Mouse (Mus musculus): Measurements from ENCODE around the gene Atp5d. TPM values are rescaled to one million over a fixed set of nuclear protein-coding genes. Genes with fewer than 3 reads are reported as not detected.

Atp5d gene
- total and polyA plus RNA-seq, 2 experiments from 2014 or later, result 972 to 1,858 TPM

GRCm38 (mm10) chr10:80189999-80190398 lies 51.6 kb downstream of the Atp5d start:
- H3K9ac ChIP-seq (replicated peaks; ENCODE audit: low read depth, low read length), result peak overlapping the region; percentile 45; the same call in 1 of the 2 replicates
- no peak for ATAC-seq (ENCODE audit: insufficient read depth, low read depth)
- H3K27ac ChIP-seq (ENCODE audit: low read depth), result no peak overlapping the region
- H3K4me1 ChIP-seq (ENCODE audit: control insufficient read depth, insufficient read depth), result peaks cover 12% of the 10 kb centered on the region
- no peak for TF ChIP-seq CTCF (IDR thresholded peaks at IDR 0.05; ENCODE audit: low read depth)
- no peak for DNase-seq (ENCODE audit: low spot score)
- 10% methylated on average over 21 of the region's 21 CpGs for WGBS
- peaks cover 54% of the 10 kb centered on the region for H3K27me3 ChIP-seq (ENCODE audit: control insufficient read depth, insufficient read depth, low read length)
- peak overlapping the region; percentile 44 for H3K4me3 ChIP-seq (ENCODE audit: low read depth, low read length)
- no peaks in the 10 kb centered on the region for H3K9me3 ChIP-seq (replicated peaks; ENCODE audit: control insufficient read depth, low read length)
- peak overlapping the region; percentile 64 for H3K4me2 ChIP-seq (ENCODE audit: low read depth, low read length)
- no peaks in the 10 kb centered on the region for H3K36me3 ChIP-seq (replicated peaks; ENCODE audit: control insufficient read depth, insufficient read depth, low read length)

GRCm38 (mm10) chr10:80190491-80191051 lies 52.1 kb downstream of the Atp5d start:
- Histone ChIP-seq H3K4me2 (ENCODE audit: low read depth, low read length) (peak overlapping the region; percentile 64), H3K4me1 (ENCODE audit: control insufficient read depth, insufficient read depth) (peaks cover 12% of the 10 kb centered on the region), H3K27me3 (ENCODE audit: control insufficient read depth, insufficient read depth, low read length) (peaks cover 54% of the 10 kb centered on the region), H3K4me3 (ENCODE audit: low read depth, low read length) (peak overlapping the region; percentile 44), H3K27ac (ENCODE audit: low read depth) (no peak overlapping the region), H3K9ac (replicated peaks; ENCODE audit: low read depth, low read length) (peak overlapping the region; percentile 45), H3K9me3 (replicated peaks; ENCODE audit: control insufficient read depth, low read length) (no peaks in the 10 kb centered on the region), H3K36me3 (replicated peaks; ENCODE audit: control insufficient read depth, insufficient read depth, low read length) (no peaks in the 10 kb centered on the region)
- WGBS, result under 1% methylated on average over 47 of the region's 48 CpGs
- TF ChIP-seq CTCF (IDR thresholded peaks at IDR 0.05; ENCODE audit: low read depth) (no peak), EP300 (IDR thresholded peaks at IDR 0.05; ENCODE audit: low read depth) (no peak)
- DNase-seq (ENCODE audit: low spot score) (no peak), ATAC-seq (ENCODE audit: insufficient read depth, low read depth) (peak; percentile 59; the same call in 1 of the 2 replicates)

- Histone ChIP-seq H3K4me2 (ENCODE audit: low read depth, low read length) (no peak overlapping the region), H3K27me3 (ENCODE audit: control insufficient read depth, insufficient read depth, low read length) (peaks cover 33% of the 10 kb centered on the region)
- no peak for TF ChIP-seq EP300 (IDR thresholded peaks at IDR 0.05; ENCODE audit: low read depth)
- no peak for TF ChIP-seq CTCF (IDR thresholded peaks at IDR 0.05; ENCODE audit: low read depth)
Observed at GRCm38 (mm10) chr10:80193976-80194375, 55.5 kb downstream of the Atp5d start.

DNA sequence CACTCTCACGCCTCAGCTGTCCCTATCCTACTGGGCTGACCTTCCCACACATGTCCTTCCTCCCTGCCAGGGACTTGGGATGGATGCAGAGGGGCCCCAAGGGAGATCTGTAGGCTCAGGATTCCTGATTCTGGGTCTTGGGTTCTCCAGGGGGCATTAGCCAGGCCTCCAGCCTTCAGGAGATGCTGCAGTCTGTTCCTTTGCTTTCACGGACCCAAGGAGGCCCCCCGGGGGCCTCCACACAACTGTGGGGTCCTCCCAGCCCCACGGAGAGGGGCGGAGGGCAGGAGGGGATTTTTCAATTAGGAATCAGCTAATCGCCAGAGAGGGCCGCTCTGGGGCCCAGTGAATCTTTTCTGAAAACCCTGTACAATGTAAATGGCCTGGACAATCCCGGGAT lies 56.0 kb downstream of the Atp5d start:
- TF ChIP-seq EP300 (IDR thresholded peaks at IDR 0.05; ENCODE audit: low read depth) (no peak), CTCF (IDR thresholded peaks at IDR 0.05; ENCODE audit: low read depth) (no peak)
- H3K27me3 ChIP-seq (ENCODE audit: control insufficient read depth, insufficient read depth, low read length), result peaks cover 31% of the 10 kb centered on the region
- 70% methylated on average over 8 of the region's 8 CpGs for WGBS
- peaks cover 12% of the 10 kb centered on the region for H3K4me1 ChIP-seq (ENCODE audit: control insufficient read depth, insufficient read depth)
- H3K9ac ChIP-seq (replicated peaks; ENCODE audit: low read depth, low read length), result no peak overlapping the region
- no peak overlapping the region for H3K4me2 ChIP-seq (ENCODE audit: low read depth, low read length)
- no peak for ATAC-seq (ENCODE audit: insufficient read depth, low read depth)
- H3K4me3 ChIP-seq (ENCODE audit: low read depth, low read length), result no peak overlapping the region
- H3K9me3 ChIP-seq (replicated peaks; ENCODE audit: control insufficient read depth, low read length), result no peaks in the 10 kb centered on the region
- DNase-seq (ENCODE audit: low spot score), result no peak
- H3K36me3 ChIP-seq (replicated peaks; ENCODE audit: control insufficient read depth, insufficient read depth, low read length), result no peaks in the 10 kb centered on the region
- no peak overlapping the region for H3K27ac ChIP-seq (ENCODE audit: low read depth)

More at GRCm38 (mm10) chr10:80193976-80194375, 55.5 kb downstream of the Atp5d start:
- Histone ChIP-seq H3K9ac (replicated peaks; ENCODE audit: low read depth, low read length) (no peak overlapping the region), H3K36me3 (replicated peaks; ENCODE audit: control insufficient read depth, insufficient read depth, low read length) (no peaks in the 10 kb centered on the region), H3K4me3 (ENCODE audit: low read depth, low read length) (no peak overlapping the region), H3K4me1 (ENCODE audit: control insufficient read depth, insufficient read depth) (peaks cover 12% of the 10 kb centered on the region), H3K27ac (ENCODE audit: low read depth) (no peak overlapping the region), H3K9me3 (replicated peaks; ENCODE audit: control insufficient read depth, low read length) (no peaks in the 10 kb centered on the region)
- DNase-seq (ENCODE audit: low spot score) (no peak), ATAC-seq (ENCODE audit: insufficient read depth, low read depth) (no peak)
- WGBS, result 54% methylated on average over 6 of the region's 6 CpGs

Other genes with a start within 250 kb of the Atp5d start
Only the 30 nearest of the 33 such genes appear.
- gene Gm26602, start 227.8 kb upstream of the Atp5d start, total RNA-seq (2014; rRNA removed; ENCODE audit: low replicate concordance), result not detected in 2 replicates
- gene Gm26602, start 227.8 kb upstream of the Atp5d start, polyA plus RNA-seq (2015; fragmentation: Nextera tagmentation; extraction: Ambion mirVana), result 4.0 and 6.0 TPM in 2 replicates
- gene Kiss1r, start 221.7 kb upstream of the Atp5d start, total RNA-seq (2014; rRNA removed; ENCODE audit: low replicate concordance), result not detected in 2 replicates
- gene Kiss1r, start 221.7 kb upstream of the Atp5d start, polyA plus RNA-seq (2015; fragmentation: Nextera tagmentation; extraction: Ambion mirVana), result 0.45 and 0.57 TPM in 2 replicates
- gene R3hdm4, start 217.4 kb upstream of the Atp5d start, total RNA-seq (2014; rRNA removed; ENCODE audit: low replicate concordance), result 40.9 and 58.4 TPM in 2 replicates
- 104 and 107 TPM in 2 replicates for gene R3hdm4, start 217.4 kb upstream of the Atp5d start, polyA plus RNA-seq (2015; fragmentation: Nextera tagmentation; extraction: Ambion mirVana)
- 5.3 and 5.6 TPM in 2 replicates for gene Arid3a, start 211.6 kb upstream of the Atp5d start, total RNA-seq (2014; rRNA removed; ENCODE audit: low replicate concordance)
- gene Arid3a, start 211.6 kb upstream of the Atp5d start, polyA plus RNA-seq (2015; fragmentation: Nextera tagmentation; extraction: Ambion mirVana), result 0.65 and 0.77 TPM in 2 replicates
- 29.3 and 51.5 TPM in 2 replicates for gene Wdr18, start 178.5 kb upstream of the Atp5d start, total RNA-seq (2014; rRNA removed; ENCODE audit: low replicate concordance)
- gene Wdr18, start 178.5 kb upstream of the Atp5d start, polyA plus RNA-seq (2015; fragmentation: Nextera tagmentation; extraction: Ambion mirVana), result 54.3 and 58.4 TPM in 2 replicates
- not detected in 2 replicates for gene Grin3b, start 167.9 kb upstream of the Atp5d start, total RNA-seq (2014; rRNA removed; ENCODE audit: low replicate concordance)
- gene Grin3b, start 167.9 kb upstream of the Atp5d start, polyA plus RNA-seq (2015; fragmentation: Nextera tagmentation; extraction: Ambion mirVana), result 0.29 and 0.34 TPM in 2 replicates
- gene Tmem259, start 154.3 kb upstream of the Atp5d start, total RNA-seq (2014; rRNA removed; ENCODE audit: low replicate concordance), result 162 and 182 TPM in 2 replicates
- 18.0 and 18.1 TPM in 2 replicates for gene Tmem259, start 154.3 kb upstream of the Atp5d start, polyA plus RNA-seq (2015; fragmentation: Nextera tagmentation; extraction: Ambion mirVana)
- gene Cnn2, start 150.0 kb upstream of the Atp5d start, total RNA-seq (2014; rRNA removed; ENCODE audit: low replicate concordance), result 142 and 158 TPM in 2 replicates
- gene Cnn2, start 150.0 kb upstream of the Atp5d start, polyA plus RNA-seq (2015; fragmentation: Nextera tagmentation; extraction: Ambion mirVana), result 126 and 149 TPM in 2 replicates
- 10.4 and 11.4 TPM in 2 replicates for gene Abca7, start 142.1 kb upstream of the Atp5d start, total RNA-seq (2014; rRNA removed; ENCODE audit: low replicate concordance)
- 1.9 TPM in 2 replicates for gene Abca7, start 142.1 kb upstream of the Atp5d start, polyA plus RNA-seq (2015; fragmentation: Nextera tagmentation; extraction: Ambion mirVana)
- 3.9 and 11.0 TPM in 2 replicates for gene Arhgap45, start 122.0 kb upstream of the Atp5d start, total RNA-seq (2014; rRNA removed; ENCODE audit: low replicate concordance)
- 1.9 TPM in 2 replicates for gene Arhgap45, start 122.0 kb upstream of the Atp5d start, polyA plus RNA-seq (2015; fragmentation: Nextera tagmentation; extraction: Ambion mirVana)
- 70.6 and 106 TPM in 2 replicates for gene Polr2e, start 98.8 kb upstream of the Atp5d start, total RNA-seq (2014; rRNA removed; ENCODE audit: low replicate concordance)
- 120 and 123 TPM in 2 replicates for gene Polr2e, start 98.8 kb upstream of the Atp5d start, polyA plus RNA-seq (2015; fragmentation: Nextera tagmentation; extraction: Ambion mirVana)
- 490 and 500 TPM in 2 replicates for gene Gpx4, start 91.5 kb upstream of the Atp5d start, total RNA-seq (2014; rRNA removed; ENCODE audit: low replicate concordance)
- 874 and 900 TPM in 2 replicates for gene Gpx4, start 91.5 kb upstream of the Atp5d start, polyA plus RNA-seq (2015; fragmentation: Nextera tagmentation; extraction: Ambion mirVana)
- gene Sbno2, start 33.1 kb upstream of the Atp5d start, total RNA-seq (2014; rRNA removed; ENCODE audit: low replicate concordance), result 21.1 and 22.0 TPM in 2 replicates
- gene Sbno2, start 33.1 kb upstream of the Atp5d start, polyA plus RNA-seq (2015; fragmentation: Nextera tagmentation; extraction: Ambion mirVana), result 5.9 and 6.3 TPM in 2 replicates
- gene Stk11, start 22.8 kb upstream of the Atp5d start, total RNA-seq (2014; rRNA removed; ENCODE audit: low replicate concordance), result 40.3 and 57.4 TPM in 2 replicates
- gene Stk11, start 22.8 kb upstream of the Atp5d start, polyA plus RNA-seq (2015; fragmentation: Nextera tagmentation; extraction: Ambion mirVana), result 10.6 and 10.8 TPM in 2 replicates
- gene Cbarp, start 2.2 kb downstream of the Atp5d start, total RNA-seq (2014; rRNA removed; ENCODE audit: low replicate concordance), result 2.8 and 5.9 TPM in 2 replicates
- gene Cbarp, start 2.2 kb downstream of the Atp5d start, polyA plus RNA-seq (2015; fragmentation: Nextera tagmentation; extraction: Ambion mirVana), result 1.0 and 1.1 TPM in 2 replicates
- gene Midn, start 9.6 kb downstream of the Atp5d start, total RNA-seq (2014; rRNA removed; ENCODE audit: low replicate concordance), result 100 and 122 TPM in 2 replicates
- gene Midn, start 9.6 kb downstream of the Atp5d start, polyA plus RNA-seq (2015; fragmentation: Nextera tagmentation; extraction: Ambion mirVana), result 12.4 and 15.8 TPM in 2 replicates
- 121 and 163 TPM in 2 replicates for gene Cirbp, start 27.4 kb downstream of the Atp5d start, total RNA-seq (2014; rRNA removed; ENCODE audit: low replicate concordance)
- gene Cirbp, start 27.4 kb downstream of the Atp5d start, polyA plus RNA-seq (2015; fragmentation: Nextera tagmentation; extraction: Ambion mirVana), result 208 and 330 TPM in 2 replicates
- gene 1600002K03Rik, start 34.3 kb downstream of the Atp5d start, total RNA-seq (2014; rRNA removed; ENCODE audit: low replicate concordance), result 0.66 and 8.9 TPM in 2 replicates
- gene 1600002K03Rik, start 34.3 kb downstream of the Atp5d start, polyA plus RNA-seq (2015; fragmentation: Nextera tagmentation; extraction: Ambion mirVana), result 4.6 and 5.7 TPM in 2 replicates
- 2.4 and 3.0 TPM in 2 replicates for gene Efna2, start 40.9 kb downstream of the Atp5d start, total RNA-seq (2014; rRNA removed; ENCODE audit: low replicate concordance)
- gene Efna2, start 40.9 kb downstream of the Atp5d start, polyA plus RNA-seq (2015; fragmentation: Nextera tagmentation; extraction: Ambion mirVana), result 3.3 and 3.7 TPM in 2 replicates
- gene Mum1, start 87.8 kb downstream of the Atp5d start, total RNA-seq (2014; rRNA removed; ENCODE audit: low replicate concordance), result 41.4 and 59.7 TPM in 2 replicates
- gene Mum1, start 87.8 kb downstream of the Atp5d start, polyA plus RNA-seq (2015; fragmentation: Nextera tagmentation; extraction: Ambion mirVana), result 18.4 and 22.9 TPM in 2 replicates
- gene Ndufs7, start 110.5 kb downstream of the Atp5d start, total RNA-seq (2014; rRNA removed; ENCODE audit: low replicate concordance), result 838 and 847 TPM in 2 replicates
- gene Ndufs7, start 110.5 kb downstream of the Atp5d start, polyA plus RNA-seq (2015; fragmentation: Nextera tagmentation; extraction: Ambion mirVana), result 1,203 and 1,284 TPM in 2 replicates
- 27.2 and 27.7 TPM in 2 replicates for gene Gamt, start 122.4 kb downstream of the Atp5d start, total RNA-seq (2014; rRNA removed; ENCODE audit: low replicate concordance)
- gene Gamt, start 122.4 kb downstream of the Atp5d start, polyA plus RNA-seq (2015; fragmentation: Nextera tagmentation; extraction: Ambion mirVana), result 22.8 and 25.7 TPM in 2 replicates
- gene Dazap1, start 122.9 kb downstream of the Atp5d start, total RNA-seq (2014; rRNA removed; ENCODE audit: low replicate concordance), result 88.9 and 96.2 TPM in 2 replicates
- 24.8 and 30.3 TPM in 2 replicates for gene Dazap1, start 122.9 kb downstream of the Atp5d start, polyA plus RNA-seq (2015; fragmentation: Nextera tagmentation; extraction: Ambion mirVana)
- gene Rps15, start 153.8 kb downstream of the Atp5d start, total RNA-seq (2014; rRNA removed; ENCODE audit: low replicate concordance), result 1,030 and 1,317 TPM in 2 replicates
- gene Rps15, start 153.8 kb downstream of the Atp5d start, polyA plus RNA-seq (2015; fragmentation: Nextera tagmentation; extraction: Ambion mirVana), result 499 and 510 TPM in 2 replicates
- gene Apc2, start 157.3 kb downstream of the Atp5d start, total RNA-seq (2014; rRNA removed; ENCODE audit: low replicate concordance), result 1.4 and 3.4 TPM in 2 replicates
- 0.77 and 0.83 TPM in 2 replicates for gene Apc2, start 157.3 kb downstream of the Atp5d start, polyA plus RNA-seq (2015; fragmentation: Nextera tagmentation; extraction: Ambion mirVana)
- gene 2310011J03Rik, start 181.9 kb downstream of the Atp5d start, total RNA-seq (2014; rRNA removed; ENCODE audit: low replicate concordance), result 13.5 and 41.4 TPM in 2 replicates
- 35.2 and 37.4 TPM in 2 replicates for gene 2310011J03Rik, start 181.9 kb downstream of the Atp5d start, polyA plus RNA-seq (2015; fragmentation: Nextera tagmentation; extraction: Ambion mirVana)
- not detected in 2 replicates for gene Pcsk4, start 190.9 kb downstream of the Atp5d start, total RNA-seq (2014; rRNA removed; ENCODE audit: low replicate concordance)
- 2.0 and 2.1 TPM in 2 replicates for gene Pcsk4, start 190.9 kb downstream of the Atp5d start, polyA plus RNA-seq (2015; fragmentation: Nextera tagmentation; extraction: Ambion mirVana)
- gene Reep6, start 191.3 kb downstream of the Atp5d start, total RNA-seq (2014; rRNA removed; ENCODE audit: low replicate concordance), result not detected in 2 replicates
- 0.85 and 1.0 TPM in 2 replicates for gene Reep6, start 191.3 kb downstream of the Atp5d start, polyA plus RNA-seq (2015; fragmentation: Nextera tagmentation; extraction: Ambion mirVana)
- gene Adamtsl5, start 209.8 kb downstream of the Atp5d start, total RNA-seq (2014; rRNA removed; ENCODE audit: low replicate concordance), result 18.5 and 34.6 TPM in 2 replicates
- gene Adamtsl5, start 209.8 kb downstream of the Atp5d start, polyA plus RNA-seq (2015; fragmentation: Nextera tagmentation; extraction: Ambion mirVana), result 12.6 and 14.6 TPM in 2 replicates
- gene Plk5, start 217.8 kb downstream of the Atp5d start, total RNA-seq (2014; rRNA removed; ENCODE audit: low replicate concordance), result 1.7 TPM in 1 of 2 replicates, not detected in the other
- gene Plk5, start 217.8 kb downstream of the Atp5d start, polyA plus RNA-seq (2015; fragmentation: Nextera tagmentation; extraction: Ambion mirVana), result 0.05 TPM in 2 replicates